Mouse (Mus musculus): Measurements from ENCODE around the gene Clybl. TPM values are rescaled to one million over a fixed set of nuclear protein-coding genes. Genes with fewer than 3 reads are reported as not detected.

The Clybl gene
- polyA plus RNA-seq, 1 experiment from 2014 or later: 27.1 TPM

DNA sequence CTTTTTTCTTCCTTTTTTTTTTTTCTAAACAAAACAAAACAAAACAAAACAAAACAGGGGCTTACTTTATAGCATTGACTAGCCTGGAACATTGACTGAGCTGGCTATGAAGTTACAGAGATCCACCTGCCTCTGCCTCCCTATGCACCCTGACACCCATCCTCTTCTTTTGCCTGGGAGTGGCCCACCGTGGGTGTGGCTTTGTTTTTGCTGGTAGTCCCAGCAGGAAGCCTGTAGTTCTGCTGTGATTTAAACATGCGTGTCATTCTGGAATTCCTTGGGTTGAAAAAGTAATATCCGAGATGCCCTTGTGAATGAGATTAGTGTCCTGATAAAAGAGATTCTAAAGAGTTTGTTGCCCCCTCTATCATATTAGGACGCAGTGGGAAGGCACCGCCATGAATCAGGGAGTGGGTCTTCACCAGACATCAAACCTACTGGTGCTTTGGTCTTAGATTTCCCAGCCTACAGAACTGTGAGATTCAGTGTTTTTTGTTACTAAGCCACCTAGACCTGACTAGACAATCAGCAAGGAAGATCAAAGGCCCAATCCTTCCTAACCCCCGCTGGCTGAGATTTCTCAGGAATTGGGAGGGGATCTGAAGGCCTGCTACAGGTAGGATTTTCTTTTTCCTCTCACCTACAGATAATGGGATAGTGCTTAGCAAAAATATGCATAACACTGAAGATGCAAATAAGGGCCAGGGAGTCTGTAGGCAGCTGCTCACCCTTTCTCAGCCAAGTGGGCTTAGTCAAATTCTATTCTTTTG, 160.3 kb downstream of the Clybl start:
- ATAC-seq (ENCODE audit: low read depth) (no peak), DNase-seq (ENCODE audit: low spot score) (no peak)
- Histone ChIP-seq H3K27ac (replicated peaks; ENCODE audit: low read depth, low read length) (no peak overlapping the region), H3K9ac (ENCODE audit: low read depth, low read length) (no peak overlapping the region), H3K4me1 (ENCODE audit: control insufficient read depth, insufficient read depth, low read length) (no peaks in the 10 kb centered on the region), H3K4me3 (ENCODE audit: low read depth, low read length) (no peak overlapping the region), H3K36me3 (ENCODE audit: control insufficient read depth, insufficient read depth, low read length) (no peaks in the 10 kb centered on the region), H3K4me2 (ENCODE audit: low read depth, low read length) (no peak overlapping the region), H3K9me3 (ENCODE audit: control insufficient read depth, low read length) (no peaks in the 10 kb centered on the region), H3K27me3 (replicated peaks; ENCODE audit: control insufficient read depth, insufficient read depth, low read length) (no peaks in the 10 kb centered on the region)
- 47% methylated on average over 6 of the region's 6 CpGs for WGBS

- H3K9me3 ChIP-seq (ENCODE audit: control insufficient read depth, low read length): no peaks in the 10 kb centered on the region
- H3K4me3 ChIP-seq (ENCODE audit: low read depth, low read length): no peak overlapping the region
- ATAC-seq (ENCODE audit: low read depth) (no peak), DNase-seq (ENCODE audit: low spot score) (no peak)
- no peaks in the 10 kb centered on the region for H3K27me3 ChIP-seq (replicated peaks; ENCODE audit: control insufficient read depth, insufficient read depth, low read length)
- H3K27ac ChIP-seq (replicated peaks; ENCODE audit: low read depth, low read length): no peak overlapping the region
- H3K4me1 ChIP-seq (ENCODE audit: control insufficient read depth, insufficient read depth, low read length): no peaks in the 10 kb centered on the region
- H3K36me3 ChIP-seq (ENCODE audit: control insufficient read depth, insufficient read depth, low read length): no peaks in the 10 kb centered on the region
- H3K9ac ChIP-seq (ENCODE audit: low read depth, low read length): no peak overlapping the region
- H3K4me2 ChIP-seq (ENCODE audit: low read depth, low read length): no peak overlapping the region
- WGBS: 73% methylated on average over 18 of the region's 18 CpGs
These were observed 163.0 kb downstream of the Clybl start for GRCm38 (mm10) chr14:122344272-122345224.

DNA sequence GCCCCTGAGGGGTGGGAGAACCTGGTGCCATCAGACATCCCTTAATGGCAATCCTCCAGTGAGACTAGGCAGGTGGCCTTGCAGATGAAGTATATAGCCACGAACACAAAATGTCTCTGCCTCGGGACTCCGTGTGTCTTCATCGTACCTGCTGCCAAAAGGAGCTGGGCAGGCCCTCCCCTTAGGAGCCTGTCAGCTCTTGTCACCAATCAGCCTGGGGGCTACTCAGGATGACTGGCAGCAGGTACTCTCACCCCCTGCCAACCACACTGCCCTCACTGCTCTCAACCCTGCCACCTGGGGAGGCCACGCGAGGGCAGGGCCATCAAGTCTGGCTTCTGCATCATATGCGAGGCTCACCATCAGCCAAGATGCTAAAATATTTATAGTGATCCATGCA, 166.6 kb downstream of the Clybl start:
- no peaks in the 10 kb centered on the region for H3K9me3 ChIP-seq (ENCODE audit: control insufficient read depth, low read length)
- 80% methylated on average over 7 of the region's 7 CpGs for WGBS
- H3K9ac ChIP-seq (ENCODE audit: low read depth, low read length): no peak overlapping the region
- H3K4me2 ChIP-seq (ENCODE audit: low read depth, low read length): no peak overlapping the region
- no peaks in the 10 kb centered on the region for H3K36me3 ChIP-seq (ENCODE audit: control insufficient read depth, insufficient read depth, low read length)
- no peaks in the 10 kb centered on the region for H3K27me3 ChIP-seq (replicated peaks; ENCODE audit: control insufficient read depth, insufficient read depth, low read length)
- H3K27ac ChIP-seq (replicated peaks; ENCODE audit: low read depth, low read length): no peak overlapping the region
- DNase-seq (ENCODE audit: low spot score): no peak
- H3K4me3 ChIP-seq (ENCODE audit: low read depth, low read length): no peak overlapping the region
- no peak for ATAC-seq (ENCODE audit: low read depth)
- H3K4me1 ChIP-seq (ENCODE audit: control insufficient read depth, insufficient read depth, low read length): no peaks in the 10 kb centered on the region

DNA sequence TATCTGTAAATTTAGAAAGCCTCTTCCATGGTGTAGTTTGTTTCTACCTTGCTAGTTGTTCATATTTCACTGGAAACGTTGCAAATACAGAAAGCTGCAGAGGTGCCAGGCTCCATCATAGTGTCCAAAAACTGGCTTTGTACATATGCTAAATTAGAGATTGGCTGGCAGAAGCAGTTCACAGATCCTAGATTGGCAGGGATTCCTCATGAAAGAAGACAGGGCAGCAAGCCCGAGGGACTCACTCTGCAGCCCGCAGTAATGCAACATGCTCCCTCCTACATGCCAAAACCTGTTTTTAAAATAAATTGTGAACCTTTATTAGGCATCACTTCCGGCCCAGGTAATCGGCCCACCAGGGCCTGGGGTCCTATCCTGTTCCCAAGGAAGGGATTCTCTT, 167.8 kb downstream of the Clybl start:
- Histone ChIP-seq H3K27me3 (replicated peaks; ENCODE audit: control insufficient read depth, insufficient read depth, low read length) (no peaks in the 10 kb centered on the region), H3K36me3 (ENCODE audit: control insufficient read depth, insufficient read depth, low read length) (no peaks in the 10 kb centered on the region), H3K9ac (ENCODE audit: low read depth, low read length) (no peak overlapping the region), H3K9me3 (ENCODE audit: control insufficient read depth, low read length) (no peaks in the 10 kb centered on the region), H3K4me3 (ENCODE audit: low read depth, low read length) (no peak overlapping the region), H3K4me2 (ENCODE audit: low read depth, low read length) (no peak overlapping the region), H3K4me1 (ENCODE audit: control insufficient read depth, insufficient read depth, low read length) (no peaks in the 10 kb centered on the region), H3K27ac (replicated peaks; ENCODE audit: low read depth, low read length) (no peak overlapping the region)
- DNase-seq (ENCODE audit: low spot score): no peak
- ATAC-seq (ENCODE audit: low read depth): no peak
- 72% methylated on average over 5 of the region's 5 CpGs for WGBS

DNA sequence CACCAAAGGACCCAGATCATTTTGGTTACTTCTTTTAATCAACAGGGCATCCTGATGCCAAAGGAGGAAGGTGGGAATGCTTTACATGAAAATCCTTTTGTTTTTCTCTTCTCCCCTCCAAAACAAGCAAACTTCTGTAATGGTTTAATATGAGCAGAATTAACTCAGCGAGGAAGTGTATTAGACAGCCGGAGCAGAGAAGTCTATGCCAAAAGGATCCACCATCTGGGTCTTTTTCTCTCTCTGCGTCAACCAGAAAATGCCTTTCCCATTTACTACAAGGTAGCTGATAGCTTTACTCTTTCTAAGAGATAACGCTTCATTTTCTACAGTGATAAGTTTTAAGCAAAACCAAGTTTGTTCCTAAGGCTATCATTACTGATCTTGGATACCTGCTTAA, 168.3 kb downstream of the Clybl start:
- 87% methylated on average over 4 of the region's 4 CpGs for WGBS
- ATAC-seq (ENCODE audit: low read depth) (no peak), DNase-seq (ENCODE audit: low spot score) (no peak)
- Histone ChIP-seq H3K4me2 (ENCODE audit: low read depth, low read length) (no peak overlapping the region), H3K36me3 (ENCODE audit: control insufficient read depth, insufficient read depth, low read length) (no peaks in the 10 kb centered on the region), H3K9me3 (ENCODE audit: control insufficient read depth, low read length) (no peaks in the 10 kb centered on the region), H3K9ac (ENCODE audit: low read depth, low read length) (no peak overlapping the region), H3K4me1 (ENCODE audit: control insufficient read depth, insufficient read depth, low read length) (no peaks in the 10 kb centered on the region), H3K4me3 (ENCODE audit: low read depth, low read length) (no peak overlapping the region), H3K27me3 (replicated peaks; ENCODE audit: control insufficient read depth, insufficient read depth, low read length) (no peaks in the 10 kb centered on the region), H3K27ac (replicated peaks; ENCODE audit: low read depth, low read length) (no peak overlapping the region)

DNA sequence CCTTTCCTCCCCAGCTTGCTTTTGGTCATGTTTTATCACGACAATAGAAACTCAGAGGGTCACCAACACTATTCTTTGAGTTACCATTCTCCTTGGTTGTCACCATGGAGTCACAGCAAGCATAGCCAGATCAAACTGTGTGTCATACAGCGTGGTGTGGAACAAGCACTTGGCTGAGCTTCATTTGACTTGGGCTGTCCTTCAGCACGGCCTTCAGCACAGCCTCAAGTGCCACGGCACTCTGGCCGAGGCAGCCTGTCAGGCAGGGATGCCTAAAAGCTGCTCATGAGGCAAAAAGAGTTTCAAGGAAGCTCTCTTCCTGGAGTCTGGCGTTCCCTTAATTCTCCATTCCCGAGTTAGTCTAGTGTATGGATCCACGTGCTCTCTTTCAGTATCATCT, 169.3 kb downstream of the Clybl start:
- Histone ChIP-seq H3K9me3 (ENCODE audit: control insufficient read depth, low read length) (no peaks in the 10 kb centered on the region), H3K4me3 (ENCODE audit: low read depth, low read length) (no peak overlapping the region), H3K36me3 (ENCODE audit: control insufficient read depth, insufficient read depth, low read length) (no peaks in the 10 kb centered on the region), H3K4me2 (ENCODE audit: low read depth, low read length) (no peak overlapping the region), H3K27me3 (replicated peaks; ENCODE audit: control insufficient read depth, insufficient read depth, low read length) (no peaks in the 10 kb centered on the region), H3K4me1 (ENCODE audit: control insufficient read depth, insufficient read depth, low read length) (no peaks in the 10 kb centered on the region), H3K27ac (replicated peaks; ENCODE audit: low read depth, low read length) (no peak overlapping the region), H3K9ac (ENCODE audit: low read depth, low read length) (no peak overlapping the region)
- 89% methylated on average over 8 of the region's 8 CpGs for WGBS
- DNase-seq (ENCODE audit: low spot score) (no peak), ATAC-seq (ENCODE audit: low read depth) (no peak)

- no peak for ATAC-seq (ENCODE audit: low read depth)
- no peak for DNase-seq (ENCODE audit: low spot score)
- Histone ChIP-seq H3K9me3 (ENCODE audit: control insufficient read depth, low read length) (no peaks in the 10 kb centered on the region), H3K27ac (replicated peaks; ENCODE audit: low read depth, low read length) (no peak overlapping the region), H3K9ac (ENCODE audit: low read depth, low read length) (no peak overlapping the region), H3K27me3 (replicated peaks; ENCODE audit: control insufficient read depth, insufficient read depth, low read length) (no peaks in the 10 kb centered on the region), H3K36me3 (ENCODE audit: control insufficient read depth, insufficient read depth, low read length) (no peaks in the 10 kb centered on the region), H3K4me1 (ENCODE audit: control insufficient read depth, insufficient read depth, low read length) (no peaks in the 10 kb centered on the region), H3K4me3 (ENCODE audit: low read depth, low read length) (no peak overlapping the region), H3K4me2 (ENCODE audit: low read depth, low read length) (no peak overlapping the region)
- 83% methylated on average over 4 of the region's 4 CpGs for WGBS
These were observed 175.8 kb downstream of the Clybl start for GRCm38 (mm10) chr14:122357316-122357715.

- Histone ChIP-seq H3K4me3 (ENCODE audit: low read depth, low read length) (no peak overlapping the region), H3K27ac (replicated peaks; ENCODE audit: low read depth, low read length) (no peak overlapping the region), H3K27me3 (replicated peaks; ENCODE audit: control insufficient read depth, insufficient read depth, low read length) (no peaks in the 10 kb centered on the region), H3K4me1 (ENCODE audit: control insufficient read depth, insufficient read depth, low read length) (no peaks in the 10 kb centered on the region), H3K36me3 (ENCODE audit: control insufficient read depth, insufficient read depth, low read length) (no peaks in the 10 kb centered on the region), H3K9ac (ENCODE audit: low read depth, low read length) (no peak overlapping the region), H3K4me2 (ENCODE audit: low read depth, low read length) (no peak overlapping the region), H3K9me3 (ENCODE audit: control insufficient read depth, low read length) (no peaks in the 10 kb centered on the region)
- DNase-seq (ENCODE audit: low spot score) (no peak), ATAC-seq (ENCODE audit: low read depth) (no peak)
- WGBS: 81% methylated on average over 3 of the region's 3 CpGs
These were observed 177.1 kb downstream of the Clybl start for GRCm38 (mm10) chr14:122358592-122358991.
